Mouse (Mus musculus) megakaryocyte progenitor cell, adult 5-6 weeks (primary cell): ENCODE measurements around the gene Mbtd1. TPM values are rescaled to one million over a fixed set of nuclear protein-coding genes. Genes with fewer than 3 reads are reported as not detected.

Experiments
- ATAC-seq: replicated peaks from 2 replicates; pipeline ENCODE4 v1.8.0; 2016; ENCODE audit warnings: mild to moderate bottlenecking, moderate TSS enrichment, inconsistent platforms; ENCODE audit not compliant: poor library complexity
- total RNA-seq, 2 experiments: library from RNA; stranded (forward) in 1 of 2; stranded (reverse) in 1 of 2; fragments of 157-497, 149-512 nt in 1 of 2; fragments of 200-1000 nt in 1 of 2; gene quantifications; 2 replicates each; pipeline versions ENCODE4 v1.2.3 to v1.2.4; 2015 to 2017

Mbtd1 gene
- total RNA-seq, 2 experiments from 2014 or later: 23.8 to 60.9 TPM

DNA sequence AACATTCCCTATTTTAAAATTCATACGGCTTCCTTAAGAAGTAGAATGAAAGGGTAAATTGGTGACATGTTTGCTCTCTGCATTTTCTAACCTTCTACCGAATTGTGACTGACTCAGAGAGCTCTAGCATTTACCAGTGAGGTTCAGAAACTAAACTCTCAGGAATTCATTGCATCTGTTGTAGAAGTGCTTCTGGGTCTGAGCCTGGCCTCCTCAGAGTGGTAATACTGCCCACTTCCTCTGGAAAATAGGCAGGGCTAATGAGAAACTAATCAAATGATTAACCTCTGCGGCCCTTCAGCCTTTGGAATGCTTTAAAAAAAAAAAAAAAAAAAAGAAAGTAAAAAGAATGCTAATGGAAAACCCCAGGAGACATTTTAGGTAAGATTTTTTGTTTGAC lies 59.3 kb downstream of the Mbtd1 start:
- no peak for ATAC-seq

GRCm38 (mm10) chr11:93948887-93949567 lies 63.4 kb downstream of the Mbtd1 start:
- no peak for ATAC-seq

- no peak for ATAC-seq
Measured at GRCm38 (mm10) chr11:93950045-93950444, 64.4 kb downstream of the Mbtd1 start.

DNA sequence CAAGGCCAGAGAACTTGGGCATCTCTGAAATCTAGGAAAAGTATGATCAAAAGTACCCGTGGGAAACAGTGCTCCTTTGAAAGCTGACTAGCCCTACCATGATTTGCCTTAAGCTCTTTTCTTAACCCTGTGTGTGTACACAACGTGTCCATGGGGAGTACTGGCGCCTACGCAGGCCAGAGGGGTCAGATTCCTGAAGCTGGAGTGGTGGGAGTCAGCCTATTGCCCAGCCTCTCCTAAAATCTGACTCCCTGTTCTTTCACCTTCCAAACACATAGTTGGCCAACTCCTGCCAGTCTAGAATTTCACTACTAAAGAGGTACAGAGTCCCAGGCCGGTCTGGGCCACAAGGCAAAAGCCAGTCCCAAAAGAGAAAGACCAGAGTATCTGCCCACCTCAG lies 66.7 kb downstream of the Mbtd1 start:
- no peak for ATAC-seq

DNA sequence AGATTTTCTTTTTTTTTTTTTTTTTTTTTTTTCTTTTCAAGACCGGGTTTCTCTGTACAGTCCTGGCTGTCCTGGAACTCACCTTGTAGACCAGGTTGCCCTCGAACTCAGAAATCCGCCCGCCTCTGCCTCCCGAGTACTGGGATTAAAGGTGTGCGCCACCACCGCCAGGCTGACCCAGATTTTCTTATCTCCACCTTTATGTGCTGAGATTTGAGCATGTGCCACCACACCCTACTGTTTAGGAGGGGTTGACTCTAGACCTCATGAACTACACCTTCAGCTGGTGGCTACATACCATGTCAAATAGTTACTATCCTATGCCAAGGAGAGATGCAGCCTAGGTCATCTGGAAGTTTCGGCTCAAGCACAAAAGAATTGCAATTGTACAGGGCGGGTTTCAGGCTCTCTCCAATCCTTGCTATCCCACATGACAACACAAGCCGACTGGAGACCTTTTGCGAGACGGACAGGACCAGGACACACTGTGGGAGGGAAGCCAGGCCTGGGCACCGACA lies 69.1 kb downstream of the Mbtd1 start:
- ATAC-seq: peak; percentile 5; the same call in 1 of the 2 replicates

DNA sequence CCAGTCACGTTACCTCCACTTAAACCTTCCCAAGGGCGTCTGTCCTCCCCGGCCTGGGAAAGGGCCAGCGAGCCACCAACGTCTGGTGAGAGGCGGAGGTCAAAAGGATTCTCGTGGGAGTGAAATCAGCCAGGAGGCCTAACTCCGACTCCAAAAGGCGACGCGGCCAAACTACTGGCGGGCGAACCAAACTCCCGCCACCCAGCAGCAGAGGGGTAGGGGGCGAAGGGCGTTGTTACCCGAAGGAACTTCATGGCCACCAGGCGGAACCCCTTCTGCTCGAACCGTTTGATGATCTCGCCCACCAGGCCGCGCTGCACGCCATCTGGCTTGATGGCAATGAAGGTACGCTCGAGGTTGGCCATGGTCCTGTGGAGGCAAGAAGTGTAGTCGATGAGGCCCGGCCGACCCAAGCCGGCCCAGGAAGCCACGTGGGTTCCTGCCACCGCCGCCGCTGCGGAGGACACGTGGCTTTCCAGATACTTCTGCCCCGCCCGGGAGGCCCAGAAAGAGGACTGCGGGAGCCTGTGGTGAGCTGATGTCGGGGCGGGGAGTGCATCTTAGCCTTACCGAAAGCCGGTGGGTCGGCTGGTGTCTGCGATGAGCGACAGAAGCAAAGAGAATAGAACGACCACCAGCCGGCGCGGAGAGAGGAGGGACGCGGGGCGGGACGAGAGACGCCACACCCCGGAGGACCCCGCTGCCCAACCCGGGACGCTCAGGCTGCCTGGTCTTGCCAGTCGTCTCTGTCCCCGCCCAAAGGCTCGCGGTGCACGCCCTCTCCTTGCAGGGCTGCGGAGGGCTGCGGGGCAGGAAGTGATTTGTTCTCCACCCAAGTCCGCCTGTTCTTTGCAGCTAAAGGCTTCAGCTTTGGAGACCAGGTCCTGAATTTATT lies 69.9 kb downstream of the Mbtd1 start:
- ATAC-seq: peak; percentile 93

- peak; percentile 13 for ATAC-seq
Measured at GRCm38 (mm10) chr11:93956159-93956558, 70.5 kb downstream of the Mbtd1 start, which contains the start of gene Nme2. Nme2 (minus strand) TSS chr11:93956259.

- no peak for ATAC-seq
Measured at GRCm38 (mm10) chr11:93957031-93957555, 71.4 kb downstream of the Mbtd1 start.

GRCm38 (mm10) chr11:93957746-93958145 lies 72.1 kb downstream of the Mbtd1 start:
- no peak for ATAC-seq

GRCm38 (mm10) chr11:93961482-93961881 lies 75.8 kb downstream of the Mbtd1 start:
- ATAC-seq: no peak

- ATAC-seq: no peak
Measured at GRCm38 (mm10) chr11:93963013-93963412, 77.4 kb downstream of the Mbtd1 start.

DNA sequence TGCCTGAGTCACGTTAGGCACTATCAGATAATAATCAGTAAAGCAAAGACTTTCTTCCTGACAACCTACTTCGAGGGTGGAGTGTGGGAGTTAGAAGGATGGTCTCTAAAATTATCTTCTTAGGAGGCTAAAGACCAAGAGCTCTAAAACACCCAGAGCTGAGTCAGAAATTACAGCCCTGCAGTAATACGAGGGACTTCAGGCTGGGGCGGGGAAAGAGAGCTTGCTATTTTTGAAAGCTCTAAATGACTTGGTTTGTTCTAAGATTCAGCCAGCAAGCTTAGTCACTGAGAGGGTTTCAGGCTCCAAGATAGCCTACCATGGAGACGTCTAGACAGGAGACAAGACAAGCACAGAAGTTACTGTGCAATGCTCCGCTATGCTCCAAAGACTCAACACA lies 79.7 kb downstream of the Mbtd1 start:
- no peak for ATAC-seq

GRCm38 (mm10) chr11:93967381-93967780 lies 81.7 kb downstream of the Mbtd1 start:
- peak; percentile 5 for ATAC-seq

DNA sequence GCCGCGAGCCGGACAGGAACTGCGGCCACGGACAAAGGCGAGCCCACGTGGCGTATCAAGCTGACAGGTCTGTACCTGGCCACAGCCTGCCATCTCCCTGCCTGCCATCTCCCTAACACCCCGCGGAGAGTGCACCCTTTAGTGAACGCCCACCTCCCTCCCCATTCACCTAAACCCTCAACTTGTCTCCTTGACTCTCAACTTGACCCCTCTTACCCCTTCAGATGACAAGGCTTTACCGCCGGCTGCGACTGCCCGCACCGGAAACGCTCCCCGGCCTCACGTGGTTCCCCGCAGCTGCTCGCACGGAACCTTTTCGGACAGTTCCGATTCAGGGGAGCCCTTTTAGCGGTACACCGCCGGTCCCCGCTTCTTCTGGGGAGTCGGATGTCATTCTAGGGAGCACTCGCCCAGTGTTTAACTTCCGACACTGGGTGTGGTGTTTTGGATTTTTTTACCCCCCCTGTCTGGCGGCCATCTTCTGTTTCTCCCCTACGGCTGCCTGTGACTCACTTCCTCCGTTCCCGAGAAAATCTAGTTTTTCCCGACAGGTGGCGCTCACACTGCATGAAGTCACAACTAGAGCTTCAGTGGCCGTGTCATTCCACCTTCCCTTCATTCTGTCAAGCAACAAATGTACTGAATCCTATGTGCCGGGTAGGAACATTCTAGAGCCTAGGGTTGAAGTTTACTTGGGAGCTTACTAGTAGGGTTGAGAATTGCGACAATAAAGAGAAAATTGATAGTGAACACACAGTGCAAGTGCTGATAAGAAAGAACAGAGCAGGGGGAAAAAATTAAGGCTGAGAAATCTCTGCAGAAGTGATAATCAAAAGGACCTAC lies 82.6 kb downstream of the Mbtd1 start, which contains the start of the genes Gm20390 and Nme1:
Gene Gm20390 (minus strand): TSS at position 289 of the 843 bp plus-strand sequence.
Gene Nme1 (minus strand): TSS at position 517 of the 843 bp plus-strand sequence.
- ATAC-seq: peak; percentile 93

DNA sequence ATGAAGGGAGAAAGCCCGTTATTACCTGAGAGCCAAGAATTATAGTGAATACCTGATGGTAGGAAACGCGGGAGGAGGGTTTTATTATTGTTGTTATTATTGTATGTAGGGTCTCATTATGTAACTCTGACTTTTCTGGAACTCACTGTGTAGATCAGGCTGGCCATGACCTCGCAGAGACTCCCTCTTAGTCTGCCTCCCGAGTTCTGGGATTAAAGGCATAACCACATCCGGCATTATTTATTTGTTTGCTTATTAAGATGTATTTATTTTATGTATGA lies 83.1 kb downstream of the Mbtd1 start:
- no peak for ATAC-seq

- no peak for ATAC-seq
Measured at GRCm38 (mm10) chr11:93969171-93969570, 83.5 kb downstream of the Mbtd1 start.

- ATAC-seq: no peak
Measured at GRCm38 (mm10) chr11:93969799-93970198, 84.1 kb downstream of the Mbtd1 start.

DNA sequence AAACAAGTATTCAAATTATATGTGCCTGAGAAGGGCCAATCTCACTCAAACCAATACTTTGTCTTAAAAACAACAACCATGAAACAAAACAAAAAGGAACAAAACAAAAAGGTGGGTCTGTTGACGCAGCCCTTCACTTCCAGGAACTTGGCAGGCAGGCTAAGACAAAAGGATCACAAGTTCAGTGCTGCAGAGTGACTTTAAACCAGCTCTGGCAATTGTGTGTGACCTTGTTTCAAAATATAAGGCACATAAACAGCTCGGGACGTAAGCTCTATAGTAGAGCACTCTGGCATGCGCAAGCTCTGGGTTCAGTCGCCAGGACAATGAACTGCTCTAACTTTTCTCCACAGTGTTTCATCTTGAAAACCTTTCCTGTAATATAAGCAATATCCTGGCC lies 87.3 kb downstream of the Mbtd1 start:
- no peak for ATAC-seq

DNA sequence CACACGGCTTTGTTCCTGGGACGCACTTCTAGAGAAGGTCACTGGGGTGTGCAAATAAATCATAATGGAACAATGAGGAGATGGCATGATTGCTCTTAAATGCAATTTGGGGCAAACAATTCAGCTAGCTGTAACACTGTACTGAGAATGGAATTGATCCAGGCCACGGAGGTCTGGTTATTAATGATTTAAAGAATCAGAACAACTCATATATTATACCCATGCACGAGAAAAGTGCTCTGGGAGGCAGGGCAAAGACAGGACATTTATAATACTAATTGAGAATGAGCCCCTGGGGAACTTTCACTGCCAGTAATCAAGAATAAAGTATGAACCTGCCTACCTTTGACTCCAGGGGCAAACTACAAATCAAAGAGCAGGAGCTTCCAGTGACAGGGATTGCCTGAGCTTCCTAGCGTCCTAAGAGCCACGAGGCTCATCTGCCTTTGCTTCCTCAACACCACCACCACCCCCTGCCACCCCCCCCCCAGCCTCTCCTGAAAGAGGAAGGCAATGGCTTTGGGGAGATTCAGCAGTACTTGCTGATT lies 93.9 kb downstream of the Mbtd1 start:
- 0 out of 2 replicates have a peak, but pooled peaks have one; percentile 20 for ATAC-seq

- ATAC-seq: peak; percentile 36
Measured at GRCm38 (mm10) chr11:93984619-93985018, 99.0 kb downstream of the Mbtd1 start.
